Mouse (Mus musculus) left cerebral cortex, postnatal 10 days (tissue): ENCODE results near the gene Ttyh3. TPM values are rescaled to one million over a fixed set of nuclear protein-coding genes. Genes with fewer than 3 reads are reported as not detected.

Experiments
- DNase-seq, 2 experiments: peaks; one replicate each; pipeline ENCODE4 v3.0.0; 2021 to 2022; ENCODE audit warnings: low spot score in 2 of 2, mixed read lengths in 1 of 2; ENCODE audit errors: extremely low spot score in 1 of 2
- intact Hi-C: fragments of 180-260 bp; cut with DNase I; formaldehyde crosslinking; loops from one replicate; pipeline ENCODE4 v1.15.1; 2025
- total RNA-seq, 2 experiments: library from RNA; stranded (reverse); gene quantifications; 2 replicates each; pipeline ENCODE4 v1.2.3; 2021

The Ttyh3 gene
- total RNA-seq, 2 experiments from 2014 or later, result 319 to 338 TPM

DNA sequence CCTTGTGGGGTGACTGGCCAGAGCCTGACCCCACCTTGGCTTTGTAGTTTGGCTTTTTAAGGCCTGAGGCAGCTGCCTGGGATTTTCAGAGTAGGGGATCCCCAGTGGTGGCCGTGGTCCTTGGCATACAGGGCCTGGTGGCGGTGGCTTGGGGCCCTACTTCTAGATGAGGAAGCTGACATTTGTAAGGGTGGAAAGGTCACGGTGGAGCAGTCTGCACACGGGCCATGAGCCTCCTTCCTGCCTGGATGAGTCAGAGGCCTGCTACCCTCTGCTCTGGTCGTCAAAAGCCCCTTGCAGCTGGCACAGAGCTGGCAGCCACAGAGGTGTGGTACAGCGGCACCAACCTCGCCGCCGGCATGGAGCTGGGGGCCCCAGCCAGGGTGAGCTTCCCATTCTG, 32.1 kb downstream of the Ttyh3 start:
- intact Hi-C loops, result loop anchor here (10.0 kb wide), 1 partner anchor 192 kb away; no protein-coding TSS in a partner anchor
- peak in 1 of 2 experiments; percentile 47 for DNase-seq

DNA sequence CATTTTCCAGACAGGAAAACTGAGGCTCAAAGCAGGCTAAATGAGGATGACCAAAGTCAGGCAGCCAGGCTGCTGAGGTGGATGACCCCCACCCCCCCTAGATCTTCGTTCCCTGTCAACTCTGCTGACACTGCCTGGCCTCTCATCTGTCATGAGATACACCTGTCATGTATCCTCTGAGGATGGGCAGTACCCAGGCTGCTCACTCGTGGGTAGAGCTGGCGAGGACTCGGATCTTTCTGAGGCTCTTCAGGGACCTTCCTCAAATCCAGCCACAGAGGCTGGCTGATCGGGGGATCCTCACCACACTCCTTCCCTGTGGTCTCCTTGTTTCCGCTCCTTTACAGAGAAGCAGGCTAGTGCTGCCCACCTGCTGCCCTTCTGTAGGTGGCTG, 32.7 kb downstream of the Ttyh3 start:
- intact Hi-C loops, result loop anchor here (10.0 kb wide), 1 partner anchor 191 kb away; no protein-coding TSS in a partner anchor
- peak in 1 of 2 experiments; percentile 17 for DNase-seq

DNA sequence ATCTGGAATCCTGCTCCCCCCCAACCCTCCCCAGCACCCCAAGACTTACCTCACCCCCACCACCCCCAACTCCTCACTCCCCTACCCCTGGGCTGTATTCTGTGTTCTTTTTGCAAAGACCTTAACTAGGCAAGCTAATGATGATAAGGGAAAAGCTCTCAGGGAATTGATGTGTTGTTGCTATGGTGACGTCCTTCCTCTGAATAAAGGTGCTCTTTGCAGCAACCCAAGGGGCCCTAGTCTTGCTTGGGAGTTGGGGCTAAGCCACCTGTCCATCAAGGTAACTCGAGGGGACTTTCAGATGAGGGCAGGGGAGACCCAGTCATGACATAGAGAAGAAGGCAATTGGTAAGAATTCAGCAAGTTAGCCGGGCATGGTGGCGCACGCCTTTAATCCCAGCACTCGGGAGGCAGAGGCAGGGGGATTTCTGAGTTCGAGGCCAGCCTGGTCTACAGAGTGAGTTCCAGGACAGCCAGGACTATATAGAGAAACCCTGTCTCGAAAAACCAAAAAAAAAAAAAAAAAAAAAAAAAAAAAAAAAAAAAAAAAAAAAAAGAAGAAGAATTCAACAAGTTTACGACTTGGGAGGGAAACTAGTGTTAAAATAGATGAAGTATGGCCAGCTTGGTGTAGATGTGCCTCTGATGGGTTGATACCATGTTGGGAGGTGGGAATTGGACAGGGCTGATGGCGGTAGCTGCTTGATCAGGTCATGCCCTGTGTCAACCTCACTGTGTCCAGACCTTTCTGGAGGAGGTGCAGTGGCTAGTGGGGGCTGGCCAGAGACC, 33.3 kb downstream of the Ttyh3 start:
- DNase-seq, result no peak
- intact Hi-C loops, result loop anchor here (10.0 kb wide), 1 partner anchor 191 kb away; no protein-coding TSS in a partner anchor

DNA sequence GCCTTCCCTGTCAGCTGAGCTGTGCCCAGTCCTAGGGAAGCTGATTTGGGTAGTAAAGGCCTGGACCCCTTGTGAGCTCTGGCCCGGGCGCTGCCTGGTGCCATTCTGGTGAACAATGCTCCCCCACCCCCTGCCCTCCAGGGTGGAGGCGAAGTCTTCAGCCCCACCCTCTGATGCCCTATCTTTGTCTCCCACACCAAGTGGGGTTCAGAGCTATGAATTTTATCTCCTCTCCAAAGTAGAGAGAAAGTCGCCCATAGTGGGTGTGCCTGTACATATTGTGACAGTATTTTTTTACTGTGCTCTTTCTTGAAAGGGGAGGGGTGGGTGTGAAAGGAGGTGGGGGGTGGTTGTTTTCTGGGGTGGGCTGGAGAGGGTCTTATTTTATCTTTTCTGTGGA, 34.0 kb downstream of the Ttyh3 start:
- intact Hi-C loops, result loop anchor here (10.0 kb wide), 1 partner anchor 190 kb away; no protein-coding TSS in a partner anchor
- no peak for DNase-seq

DNA sequence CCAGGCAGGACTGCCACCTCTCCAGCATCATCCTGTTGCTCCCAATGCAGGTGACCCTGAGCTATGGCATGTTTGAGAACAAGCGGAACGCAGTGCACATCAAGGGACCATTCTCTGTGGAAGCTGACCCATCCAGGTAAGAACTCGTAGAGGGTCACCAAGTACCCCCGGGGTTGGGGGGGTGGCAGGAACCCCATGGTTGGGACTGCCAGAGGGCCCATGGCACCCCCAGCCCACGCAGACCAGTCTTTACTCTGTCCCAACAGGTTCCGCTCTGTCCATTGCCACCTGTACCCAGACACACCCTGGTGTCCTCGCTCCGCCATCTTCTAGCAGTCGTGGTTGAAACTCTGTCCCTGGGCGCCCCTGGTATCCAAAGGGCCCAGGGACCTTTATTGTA, 34.7 kb downstream of the Ttyh3 start:
- intact Hi-C loops, result loop anchor here (10.0 kb wide), 1 partner anchor 189 kb away; no protein-coding TSS in a partner anchor
- peak in 1 of 2 experiments; percentile 33 for DNase-seq

DNA sequence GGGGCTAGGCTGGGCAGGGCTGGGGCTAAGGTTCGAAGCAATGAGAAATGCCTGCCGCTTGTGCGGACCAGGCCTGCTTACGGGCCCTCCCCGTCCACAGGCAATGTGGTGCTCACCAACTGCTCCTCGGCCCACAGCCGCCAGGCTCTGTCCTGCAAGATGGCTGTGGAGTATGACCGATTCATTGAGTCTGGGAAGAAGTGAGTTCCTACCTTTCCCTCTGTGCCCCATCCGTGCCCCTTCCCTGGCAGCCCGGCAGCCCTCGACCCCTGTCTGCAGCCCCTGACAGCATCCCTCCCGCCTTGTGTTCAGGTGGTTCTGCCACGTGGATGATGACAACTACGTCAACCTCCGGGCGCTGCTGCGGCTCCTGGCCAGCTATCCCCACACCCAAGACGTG, 36.6 kb downstream of the Ttyh3 start:
- DNase-seq, result peak in 1 of 2 experiments; percentile 26
- intact Hi-C loops, result loop anchor here (10.0 kb wide), 1 partner anchor 187 kb away; no protein-coding TSS in a partner anchor

DNA sequence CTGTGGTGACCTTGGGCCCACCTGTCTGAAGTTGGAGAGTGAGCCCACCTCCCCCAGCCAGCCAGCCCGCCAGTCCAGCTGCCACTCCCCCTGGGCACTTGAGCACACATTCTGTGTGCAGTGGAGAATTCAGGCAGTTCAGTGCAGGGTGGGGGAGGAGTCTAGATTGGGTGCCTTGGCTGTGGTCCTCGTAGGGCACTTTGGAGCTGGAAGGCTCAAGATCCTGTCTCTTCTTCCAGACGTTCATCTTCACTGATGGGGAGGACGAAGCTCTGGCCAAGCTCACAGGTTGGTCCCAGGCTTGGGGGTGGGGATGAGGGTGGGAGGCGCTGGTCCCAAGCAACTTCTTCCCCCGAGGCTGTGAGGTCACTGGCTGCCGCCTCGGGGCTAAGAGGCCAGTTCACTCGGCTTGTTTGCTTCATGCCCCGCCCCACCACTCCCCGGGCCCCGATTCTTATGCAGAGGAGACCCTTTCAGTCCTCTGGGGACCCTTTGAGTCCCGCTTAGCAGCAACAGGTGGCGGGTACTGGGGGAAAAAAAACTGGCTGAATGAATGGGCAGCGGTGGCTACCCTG, 37.1 kb downstream of the Ttyh3 start:
- intact Hi-C loops, result loop anchor here (2.0 to 10.0 kb wide), 2 partner anchors 69 to 187 kb away; no protein-coding TSS in a partner anchor
- DNase-seq, result peak in 1 of 2 experiments; percentile 32

DNA sequence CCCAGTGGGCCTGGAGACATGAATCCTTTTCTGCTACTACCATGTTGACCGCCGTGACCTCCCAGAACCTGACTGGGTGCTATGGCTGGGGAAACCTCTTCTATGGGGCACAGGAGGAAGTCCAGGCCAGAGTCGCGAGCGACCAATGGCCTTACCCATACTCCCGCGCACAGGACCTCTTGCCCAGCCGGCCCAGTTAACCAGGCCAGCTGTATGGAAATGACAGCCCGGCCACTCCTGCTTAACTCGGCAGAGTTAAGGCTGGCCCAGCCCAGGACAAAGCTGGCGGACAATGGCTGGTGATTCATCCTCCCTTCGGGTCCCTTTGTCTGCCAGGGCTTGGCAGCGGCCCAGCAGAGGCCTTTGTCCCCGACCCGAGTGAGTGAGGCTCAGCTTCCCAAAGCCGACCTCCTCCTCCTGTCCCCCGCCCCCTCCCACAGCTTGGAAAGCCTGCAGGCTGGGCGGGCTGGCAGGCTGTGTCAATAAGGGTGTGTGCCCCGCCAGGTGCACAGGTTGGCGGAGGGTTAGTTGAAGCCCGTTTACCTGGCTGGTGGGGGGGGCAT, 37.7 kb downstream of the Ttyh3 start:
- intact Hi-C loops, result loop anchor here (2.0 to 10.0 kb wide), 2 partner anchors 68 to 186 kb away; no protein-coding TSS in a partner anchor

DNA sequence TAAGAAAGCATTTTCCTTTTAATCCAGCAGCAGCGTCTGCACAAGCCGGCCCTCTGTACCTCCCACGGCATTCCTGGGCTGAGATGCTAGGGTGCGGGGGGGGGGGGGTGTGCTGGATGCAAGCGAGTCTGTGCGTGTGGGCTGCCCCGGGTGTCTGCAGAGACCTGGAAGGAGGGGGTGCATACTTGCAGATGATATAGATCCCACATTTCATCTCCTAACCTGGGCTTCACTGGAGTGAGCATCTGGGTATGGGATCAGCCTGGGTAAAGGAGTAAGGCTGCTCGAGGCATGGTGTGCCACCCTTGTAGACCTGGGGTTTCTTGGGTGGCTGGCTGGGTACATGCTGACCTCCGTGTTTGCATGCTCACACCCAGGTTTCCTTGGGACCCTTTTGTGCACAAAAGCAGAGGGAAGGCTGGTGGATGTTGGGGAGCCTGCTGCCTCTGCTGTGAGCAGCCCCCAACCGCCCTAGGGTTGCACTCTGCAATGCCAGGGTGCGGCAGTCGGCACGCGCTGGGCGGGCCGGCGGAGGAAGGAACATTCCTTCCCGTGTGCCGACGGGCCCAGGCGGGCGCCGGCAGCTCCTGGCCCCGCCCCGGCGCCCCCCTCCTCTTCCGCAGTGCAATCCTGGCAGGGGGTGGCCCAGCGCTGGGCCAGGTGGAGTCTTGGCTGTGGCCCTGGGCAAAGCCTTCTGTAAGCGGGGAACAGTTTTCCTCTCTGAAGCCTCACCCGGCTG, 38.4 kb downstream of the Ttyh3 start:
- DNase-seq, result peak in 1 of 2 experiments; percentile 67
- intact Hi-C loops, result loop anchor here (2.0 to 10.0 kb wide), 2 partner anchors 68 to 186 kb away; no protein-coding TSS in a partner anchor

More for the DNA sequence above, 37.7 kb downstream of the Ttyh3 start:
- DNase-seq, result peak in 1 of 2 experiments; percentile 85

DNA sequence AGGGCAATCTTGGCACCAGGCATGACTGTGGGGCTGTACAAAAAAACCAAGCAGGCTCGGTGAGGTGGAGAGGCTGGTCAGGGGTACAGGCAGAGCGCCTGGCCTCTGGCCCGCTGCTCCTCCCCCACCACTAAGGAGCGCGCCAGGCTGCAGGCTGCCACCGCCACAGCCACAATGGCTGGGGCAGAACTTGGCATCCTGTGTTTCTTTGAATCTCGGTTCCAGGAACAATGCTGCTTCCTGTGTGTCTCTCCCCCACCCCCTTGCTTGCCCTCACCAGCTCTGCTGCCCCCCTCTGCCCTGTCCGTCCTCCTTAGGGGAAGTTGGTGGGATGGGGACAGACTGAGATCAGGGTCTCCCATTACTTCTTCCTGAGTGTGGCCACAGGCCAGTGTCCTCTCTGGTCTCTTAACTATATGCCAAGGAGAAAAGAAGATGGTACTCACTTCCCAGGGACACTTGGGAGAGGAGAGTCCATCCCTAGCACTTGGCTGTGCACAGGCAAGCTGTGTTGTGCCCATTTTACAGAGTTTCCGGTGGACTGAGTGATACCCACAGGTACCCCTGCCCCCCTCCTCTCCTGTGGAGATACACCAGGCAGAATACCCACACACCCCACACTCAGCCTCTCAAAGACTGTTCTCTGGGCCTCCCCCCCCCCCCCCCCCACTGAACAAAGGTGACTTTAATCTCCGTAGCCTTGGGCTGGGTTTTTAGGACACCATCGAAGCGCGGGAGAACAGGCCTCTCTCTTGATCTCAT, 39.1 kb downstream of the Ttyh3 start:
- peak; percentile 68 to 79 for DNase-seq
- intact Hi-C loops, result loop anchor here (2.0 to 10.0 kb wide), 2 partner anchors 67 to 185 kb away; no protein-coding TSS in a partner anchor

DNA sequence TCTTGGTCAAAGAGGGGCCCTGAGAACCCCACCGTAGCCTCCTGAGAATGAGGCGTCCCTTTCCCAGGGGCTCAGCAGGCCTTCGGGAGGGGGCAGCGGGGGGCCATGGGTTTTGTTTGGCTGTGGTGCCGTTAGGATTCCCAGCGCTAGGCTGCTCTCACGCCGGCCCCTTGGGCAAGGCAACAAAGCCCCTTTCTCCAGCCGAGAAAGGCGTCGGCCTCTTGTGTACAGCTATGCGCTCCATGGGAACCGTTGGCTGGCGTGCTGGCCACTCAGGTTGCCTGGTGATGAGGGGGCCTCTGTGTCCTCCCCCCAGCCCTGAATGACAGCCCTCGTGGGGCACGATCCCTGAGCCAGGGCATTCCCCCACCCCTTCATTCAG, 40.2 kb downstream of the Ttyh3 start:
- peak in 1 of 2 experiments; percentile 64 for DNase-seq
- intact Hi-C loops, result no loop called here

DNA sequence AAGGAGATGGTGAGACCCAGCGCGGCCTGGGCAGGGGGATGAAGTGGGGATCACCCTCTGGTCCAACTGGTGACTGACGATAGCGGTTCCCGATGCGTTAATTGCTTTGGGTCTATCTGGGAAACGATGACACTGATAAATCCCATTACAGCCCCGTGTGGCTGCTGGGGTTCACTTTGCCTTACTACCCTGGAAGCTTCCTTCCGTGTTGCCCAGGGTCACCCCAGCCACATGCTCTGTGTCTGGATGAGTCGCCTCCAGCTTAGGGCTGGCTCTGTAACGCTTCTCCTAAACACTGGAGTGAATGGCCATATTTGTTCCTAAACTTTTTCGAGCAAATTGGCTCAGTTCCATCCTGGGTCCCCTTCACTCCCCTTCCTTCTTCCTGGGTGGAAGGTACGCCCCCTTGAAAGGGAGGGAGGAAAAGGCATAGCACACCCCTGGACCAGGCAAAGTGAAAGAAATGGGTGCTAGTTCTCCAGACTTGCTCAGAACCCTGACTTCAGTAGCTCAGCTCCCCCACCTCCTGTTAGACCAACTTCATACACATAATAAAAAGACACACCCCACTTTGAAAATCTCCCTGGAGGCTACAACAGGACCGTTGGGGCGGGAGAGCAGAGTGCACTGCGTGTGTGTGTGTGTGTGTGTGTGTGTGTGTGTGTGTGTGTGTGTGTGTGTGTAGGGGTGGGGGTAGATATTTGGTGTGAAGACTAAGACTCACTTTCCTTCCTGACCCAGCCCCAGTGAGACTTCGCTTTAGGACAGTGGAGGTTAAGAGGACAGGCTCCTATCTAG, 40.8 kb downstream of the Ttyh3 start:
- intact Hi-C loops, result no loop called here
- no peak for DNase-seq

DNA sequence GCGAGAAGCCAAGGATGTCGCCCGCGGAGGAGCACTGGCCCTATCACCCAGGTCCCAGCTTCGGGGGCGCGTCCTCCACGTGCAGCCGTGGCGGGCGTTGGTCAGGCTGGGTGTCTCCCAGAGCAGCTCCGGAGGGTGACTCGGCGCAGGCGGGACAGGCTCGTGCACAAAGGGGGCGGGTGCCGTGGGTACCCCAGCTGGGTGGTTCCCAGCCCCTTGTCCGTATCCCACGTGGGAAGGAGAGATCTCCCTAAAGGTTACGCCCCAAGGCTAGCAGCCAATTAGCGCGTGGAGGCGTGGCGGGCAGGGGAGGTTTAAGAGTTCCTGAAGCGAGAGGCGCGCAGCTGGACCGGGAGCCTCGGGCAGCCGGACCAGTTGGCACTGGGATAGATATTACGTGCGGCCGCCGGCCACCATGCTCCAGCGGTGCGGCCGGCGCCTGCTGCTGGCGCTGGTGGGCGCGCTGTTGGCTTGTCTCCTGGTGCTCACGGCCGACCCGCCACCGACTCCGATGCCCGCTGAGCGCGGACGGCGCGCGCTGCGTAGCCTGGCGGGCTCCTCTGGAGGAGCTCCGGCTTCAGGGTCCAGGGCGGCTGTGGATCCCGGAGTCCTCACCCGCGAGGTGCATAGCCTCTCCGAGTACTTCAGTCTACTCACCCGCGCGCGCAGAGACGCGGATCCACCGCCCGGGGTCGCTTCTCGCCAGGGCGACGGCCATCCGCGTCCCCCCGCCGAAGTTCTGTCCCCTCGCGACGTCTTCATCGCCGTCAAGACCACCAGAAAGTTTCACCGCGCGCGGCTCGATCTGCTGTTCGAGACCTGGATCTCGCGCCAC, 41.6 kb downstream of the Ttyh3 start, which contains the start of gene Lfng:
Gene Lfng, plus strand, starts transcription at position 320 of the 835 bp plus-strand sequence.
- intact Hi-C loops, result no loop called here
- DNase-seq, result peak; percentile 72 to 93

DNA sequence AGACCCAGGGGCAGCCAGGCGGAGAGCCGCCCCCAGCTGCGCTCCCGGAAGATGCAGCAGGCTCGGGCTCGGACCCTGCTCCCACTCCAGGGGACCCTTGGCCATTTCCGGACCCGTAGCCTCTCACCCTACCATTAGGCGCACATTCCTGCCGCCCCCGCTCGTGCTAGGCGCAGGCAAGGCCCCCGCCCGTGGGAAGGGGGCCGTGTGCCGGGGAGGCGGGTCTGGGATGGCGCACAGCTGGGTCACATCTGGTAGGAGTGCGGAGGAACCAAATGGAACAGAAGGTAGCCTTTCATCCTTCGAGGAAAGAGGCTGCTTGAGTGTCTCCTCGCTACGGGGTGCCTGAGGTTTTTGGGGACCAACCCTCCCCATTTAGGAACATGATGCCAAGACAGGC, 42.4 kb downstream of the Ttyh3 start:
- intact Hi-C loops, result no loop called here
- DNase-seq, result peak in 1 of 2 experiments; percentile 43

DNA sequence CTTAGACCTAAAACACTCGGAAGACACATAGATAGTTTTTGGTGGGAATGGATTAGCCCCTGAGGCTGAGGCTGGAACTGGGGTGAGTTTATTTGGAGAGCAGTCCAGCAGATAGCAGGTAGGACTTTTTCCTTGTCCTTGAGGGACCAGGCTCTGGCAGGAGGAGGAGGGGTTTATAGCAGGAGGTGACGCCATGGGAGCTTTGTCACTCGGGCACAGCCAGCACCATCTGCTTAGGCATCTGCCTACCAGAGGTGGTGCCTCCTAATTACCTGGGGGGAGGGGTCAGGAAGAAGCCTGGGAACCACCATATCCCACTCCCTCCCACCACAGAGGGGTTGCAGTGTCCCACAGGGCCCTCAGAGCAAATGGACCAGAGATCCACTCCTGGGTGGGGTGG, 43.6 kb downstream of the Ttyh3 start:
- intact Hi-C loops, result no loop called here
- no peak for DNase-seq

DNA sequence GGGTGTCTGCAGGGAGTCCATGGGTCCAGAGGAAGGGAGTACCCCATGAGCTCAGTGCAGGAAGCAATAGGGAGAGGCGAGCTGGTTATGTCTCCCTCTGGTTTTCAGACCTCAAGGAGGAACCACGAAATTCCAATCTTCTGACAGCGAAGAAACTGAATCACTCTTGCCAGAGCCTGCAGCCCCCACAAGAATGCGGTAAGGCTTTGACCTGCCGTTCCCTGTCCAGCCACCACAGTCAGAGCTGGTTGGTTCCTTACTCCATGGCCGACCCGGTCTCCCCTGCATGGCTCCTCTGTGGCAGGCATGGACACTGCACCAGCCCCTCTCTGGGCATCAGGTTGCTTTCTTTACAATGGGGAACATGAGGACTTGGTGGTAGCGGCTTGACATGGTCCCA, 44.4 kb downstream of the Ttyh3 start:
- no peak for DNase-seq
- intact Hi-C loops, result no loop called here
